Comparison of ENCODE assay signal across 8 mouse cellular contexts in the genomic region with DNA sequence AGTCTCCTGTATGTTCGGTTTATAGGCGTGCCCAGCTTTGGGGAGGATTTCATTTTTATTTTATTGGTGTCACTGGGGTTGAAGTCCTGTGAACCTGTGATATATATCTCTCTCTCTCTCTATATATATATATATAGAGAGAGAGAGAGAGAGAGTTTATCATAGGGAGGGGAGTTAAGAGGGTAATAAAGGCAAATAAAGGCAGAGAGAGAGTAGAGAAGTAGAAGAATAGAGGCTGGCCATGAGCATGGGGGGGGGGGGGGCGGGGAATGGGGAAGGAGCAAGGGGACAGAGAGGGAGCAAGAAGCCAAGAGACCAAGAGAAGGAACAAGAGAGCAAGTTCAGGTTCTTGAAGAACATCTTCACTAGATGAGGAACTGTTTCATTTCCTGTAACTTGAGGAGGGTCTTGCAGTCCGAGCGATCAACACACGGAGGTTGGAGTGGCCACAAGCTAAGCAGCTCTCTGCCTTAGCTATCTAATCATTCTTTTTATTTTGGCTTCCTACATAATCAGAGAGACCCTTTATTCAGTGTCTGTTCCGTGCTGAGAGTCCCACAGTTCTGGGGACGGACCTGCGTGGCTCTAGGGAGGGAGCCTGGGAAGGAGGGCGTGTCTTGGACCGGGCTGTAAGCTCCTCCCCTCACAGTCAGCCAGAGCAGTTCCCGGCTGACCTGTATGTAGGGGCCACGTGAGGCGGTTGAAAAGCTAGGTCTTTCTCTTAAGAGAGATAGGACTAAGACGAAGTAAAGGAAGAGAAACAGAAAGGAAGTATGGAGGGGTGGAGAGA. TPM values are rescaled to one million over a fixed set of nuclear protein-coding genes. Genes with fewer than 3 reads are reported as not detected.
DNase-seq lines count a peak whose midpoint lies in the region; ATAC-seq and TF ChIP-seq lines count a peak whose summit lies in the region.

No protein-coding gene starts in this region.

- no peak overlapping the region for H3K9ac ChIP-seq in ES-Bruce4 (ENCODE audit: low read depth, poor library complexity, severe bottlenecking)
- H3K9ac ChIP-seq in intestine, postnatal 0 days (ENCODE audit: low read depth, low read length): no peak overlapping the region
- H3K9ac ChIP-seq in neural tube, embryonic 15.5 days (replicated peaks): no peak overlapping the region; the same call in 1 of the 2 replicates

- no peaks in the 10 kb centered on the region for H3K36me3 ChIP-seq in ES-Bruce4 (ENCODE audit: control insufficient read depth, insufficient read depth, low read length, poor library complexity, severe bottlenecking)
- no peaks in the 10 kb centered on the region for H3K36me3 ChIP-seq in intestine, postnatal 0 days (ENCODE audit: control insufficient read depth, insufficient read depth)
- peaks cover 28% of the 10 kb centered on the region for H3K36me3 ChIP-seq in neural tube, embryonic 15.5 days

- H3K4me1 ChIP-seq in ES-Bruce4 (ENCODE audit: control insufficient read depth, insufficient read depth, low read length): no peaks in the 10 kb centered on the region
- no peaks in the 10 kb centered on the region for H3K4me1 ChIP-seq in intestine, postnatal 0 days (replicated peaks; ENCODE audit: control insufficient read depth, insufficient read depth, low read length)
- peaks cover 7% of the 10 kb centered on the region; the same call in 1 of the 2 replicates for H3K4me1 ChIP-seq in neural tube, embryonic 15.5 days

- no peak for TF ChIP-seq POLR2A in ES-Bruce4 (IDR thresholded peaks at IDR 0.05; ENCODE audit: insufficient read depth, low read length)

- peak overlapping the region; percentile 67 for H3K4me2 ChIP-seq in intestine, postnatal 0 days (replicated peaks; ENCODE audit: low read depth)
- H3K4me2 ChIP-seq in neural tube, embryonic 15.5 days: peak overlapping the region; percentile 54

- peak; percentile 96 for DNase-seq in heart, adult 11 months
- peak; percentile 48 to 53 for DNase-seq in lung, adult 18-20 months
- no peak for DNase-seq in cerebellum, postnatal 10 days
- DNase-seq in adipocyte (ENCODE audit: low spot score): no peak

- no peaks in the 10 kb centered on the region for H3K9me3 ChIP-seq in ES-Bruce4 (replicated peaks; ENCODE audit: control insufficient read depth, insufficient read depth, low read length, poor library complexity, severe bottlenecking)
- H3K9me3 ChIP-seq in intestine, postnatal 0 days (ENCODE audit: control insufficient read depth): no peaks in the 10 kb centered on the region
- H3K9me3 ChIP-seq in neural tube, embryonic 15.5 days (replicated peaks): no peaks in the 10 kb centered on the region

- peak; percentile 85 for ATAC-seq in common myeloid progenitor, adult 5-6 weeks (replicated peaks; ENCODE audit: low read depth, poor library complexity, severe bottlenecking)
- ATAC-seq in intestine, postnatal 0 days: peak; percentile 78
- ATAC-seq in neural tube, embryonic 15.5 days (ENCODE audit: low FRiP score): no peak

- H3K27me3 ChIP-seq in ES-Bruce4 (ENCODE audit: control insufficient read depth, insufficient read depth, low read length, poor library complexity, severe bottlenecking): no peaks in the 10 kb centered on the region
- H3K27me3 ChIP-seq in intestine, postnatal 0 days (replicated peaks; ENCODE audit: control insufficient read depth, insufficient read depth, low read length): no peaks in the 10 kb centered on the region
- no peaks in the 10 kb centered on the region for H3K27me3 ChIP-seq in neural tube, embryonic 15.5 days (replicated peaks)

- H3K4me3 ChIP-seq in ES-Bruce4 (ENCODE audit: low read depth, low read length): peak overlapping the region; percentile 73
- peak overlapping the region; percentile 33 for H3K4me3 ChIP-seq in intestine, postnatal 0 days (ENCODE audit: low read depth, low read length)
- peak overlapping the region; percentile 27 for H3K4me3 ChIP-seq in neural tube, embryonic 15.5 days (replicated peaks)

- WGBS in intestine, postnatal 0 days: 5% methylated on average over 14 of the region's 15 CpGs
- WGBS in neural tube, embryonic 15.5 days: 12% methylated on average over 14 of the region's 15 CpGs

- no peak for TF ChIP-seq CTCF in ES-Bruce4 (IDR thresholded peaks at IDR 0.05; ENCODE audit: low read depth, low read length)
- no peak for TF ChIP-seq CTCF in intestine, postnatal 0 days (IDR thresholded peaks at IDR 0.05; ENCODE audit: low read depth)

- H3K27ac ChIP-seq in ES-Bruce4 (ENCODE audit: insufficient read depth, low read length): no peak overlapping the region
- no peak overlapping the region for H3K27ac ChIP-seq in intestine, postnatal 0 days (ENCODE audit: low read depth, low read length)
- no peak overlapping the region for H3K27ac ChIP-seq in neural tube, embryonic 15.5 days (replicated peaks)

- no peak for TF ChIP-seq EP300 in ES-Bruce4 (IDR thresholded peaks at IDR 0.05; ENCODE audit: insufficient read depth, low read depth, low read length)

RNA-seq across cellular contexts. Expression of a gene that starts 40.8 kb away (rescaled TPM):
- not detected in 2 replicates for polyA plus RNA-seq in ES-Bruce4 (2011; ENCODE audit: insufficient read depth, insufficient read length, low read depth, missing spikeins)
- total RNA-seq in common myeloid progenitor, adult 5-6 weeks (2017): not detected in 2 replicates
- not detected in 2 replicates for polyA plus RNA-seq in intestine, postnatal 0 days (2015; fragmentation: Nextera tagmentation; extraction: Ambion mirVana)
- 0.14 TPM in 1 of 2 replicates, not detected in the other for polyA plus RNA-seq in neural tube, embryonic 15.5 days (2015; fragmentation: Nextera tagmentation; extraction: Ambion mirVana)

Comparison
In these comparisons a context has a peak if more than half of its experiments do, and no peak if none do; other contexts are left out.
1. DNase-seq: peak in heart, adult 11 months (single experiment) and lung, adult 18-20 months (2 of 2); none in cerebellum, postnatal 10 days (0 of 2) and adipocyte (single experiment).
2. Peak in every context shown above with its lines, with median percentiles within 50 percentile points of each other: H3K4me3 ChIP-seq.